Mouse (Mus musculus) adrenal gland, postnatal 10 days (tissue): Measurements from ENCODE around the gene Nox1. TPM values are rescaled to one million over a fixed set of nuclear protein-coding genes. Genes with fewer than 3 reads are reported as not detected.
A peak's percentile ranks its signal among the peaks of the same experiment; 100 is the strongest.
"Not testable (repeated sequence)": the region's sequence is repeated elsewhere in the genome, so short reads cannot be mapped to it uniquely, and the experiment has no call there.

ENCODE experiments used
- DNase-seq: peaks from one replicate; pipeline ENCODE4 v3.0.0; 2021; ENCODE audit warnings: mixed read lengths
- long read RNA-seq, 2 experiments: library from polyadenylated mRNA; stranded (forward); transcript quantifications; one replicate each; pipeline ENCODE4 v2.0.0; 2021
- total RNA-seq, 2 experiments: library from RNA; stranded (reverse); gene quantifications; 2 replicates each; pipeline ENCODE4 v1.2.3; 2021

Gene Nox1
- 1 to 10 TPM in 1 of 2 experiments, under 1 TPM in 1; 0.45 to 1.3 TPM for total RNA-seq
- long read RNA-seq, experiment 1 = 0 reads
- long read RNA-seq, experiment 2 = 0 reads

DNA sequence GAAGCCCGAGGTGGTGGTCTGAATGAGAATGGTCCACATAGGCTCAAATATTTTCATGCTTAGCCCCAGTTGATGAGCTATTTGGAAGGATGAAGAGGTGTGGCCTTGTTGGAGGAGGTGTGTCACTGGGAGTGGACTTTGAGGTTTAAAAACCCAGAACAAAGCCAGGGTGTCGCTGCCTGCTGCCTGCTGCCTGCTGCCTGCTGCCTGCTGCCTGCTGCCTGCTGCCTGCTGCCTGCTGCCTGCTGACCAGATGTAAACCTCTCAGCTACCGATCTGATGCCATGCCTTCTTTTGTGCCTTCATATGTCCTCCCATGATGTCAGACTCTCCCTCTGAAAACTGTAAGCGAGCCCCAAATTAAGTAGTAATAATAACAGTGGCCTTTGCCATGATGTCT lies at the start of gene Nox1:
TSS of gene Nox1 (minus strand) at position 101 of the 400 bp plus-strand sequence.
- DNase-seq = no peak

DNA sequence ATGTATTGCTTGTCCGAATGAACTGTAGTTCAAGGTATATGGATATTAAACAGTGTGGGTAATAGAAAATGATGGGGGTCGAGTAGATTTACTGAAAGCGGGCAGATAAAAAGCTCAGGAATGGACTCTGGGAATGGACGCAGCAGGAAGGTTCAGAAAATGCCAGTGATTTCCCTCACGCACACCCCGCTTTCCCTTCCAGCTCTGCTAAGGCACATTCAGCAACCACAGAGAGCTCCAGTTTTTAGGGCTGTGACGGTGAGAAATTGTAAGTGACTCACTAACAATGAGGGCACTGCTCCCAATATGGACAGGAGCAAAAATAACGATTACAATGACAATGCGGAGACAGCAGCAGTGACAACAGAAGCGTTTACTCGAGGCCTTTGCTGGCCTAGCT lies 40.4 kb upstream of the Nox1 start:
- DNase-seq = no peak

- DNase-seq = peak; percentile 25
Measured at GRCm38 (mm10) chrX:134261191-134261590, 39.4 kb upstream of the Nox1 start.

DNA sequence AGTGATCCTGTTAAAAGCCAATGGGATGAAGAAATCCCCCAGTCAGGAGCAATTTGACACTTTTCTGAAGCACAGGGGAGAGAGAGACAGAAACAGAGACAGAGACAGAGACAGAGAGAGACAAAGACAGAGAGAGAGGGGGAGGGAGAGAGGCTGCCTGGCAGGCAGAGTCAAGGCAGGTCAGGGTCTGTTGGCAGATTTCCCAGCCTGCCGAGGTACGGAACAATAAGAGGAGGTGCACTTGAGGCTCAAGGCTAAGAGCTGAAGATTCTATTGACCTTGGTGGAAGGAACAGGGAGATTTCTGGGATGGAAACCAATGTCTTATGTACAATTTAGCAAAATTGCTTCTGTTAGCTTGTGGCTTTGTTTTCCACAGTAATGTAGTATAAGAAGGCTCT lies 26.4 kb upstream of the Nox1 start:
- DNase-seq = peak; percentile 55

DNA sequence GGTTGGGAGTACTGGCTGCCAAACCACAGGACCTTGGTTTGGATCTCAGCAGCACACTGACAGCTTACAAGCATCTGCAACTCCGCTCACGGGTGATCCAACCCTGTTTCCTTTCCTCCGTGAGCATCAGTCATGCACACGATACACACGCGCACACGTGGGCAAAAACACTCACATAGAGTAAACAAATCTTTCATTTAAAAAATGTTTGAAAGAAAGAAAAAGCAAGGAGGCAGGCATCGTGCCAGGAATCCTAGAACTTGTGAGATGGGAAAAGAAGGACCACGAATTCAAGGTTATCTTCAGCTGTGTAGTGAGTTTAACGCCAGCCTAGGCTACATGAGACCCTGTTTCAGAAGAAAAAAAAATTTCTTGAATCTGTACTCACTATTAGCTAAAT lies 24.2 kb upstream of the Nox1 start:
- DNase-seq = no peak

DNA sequence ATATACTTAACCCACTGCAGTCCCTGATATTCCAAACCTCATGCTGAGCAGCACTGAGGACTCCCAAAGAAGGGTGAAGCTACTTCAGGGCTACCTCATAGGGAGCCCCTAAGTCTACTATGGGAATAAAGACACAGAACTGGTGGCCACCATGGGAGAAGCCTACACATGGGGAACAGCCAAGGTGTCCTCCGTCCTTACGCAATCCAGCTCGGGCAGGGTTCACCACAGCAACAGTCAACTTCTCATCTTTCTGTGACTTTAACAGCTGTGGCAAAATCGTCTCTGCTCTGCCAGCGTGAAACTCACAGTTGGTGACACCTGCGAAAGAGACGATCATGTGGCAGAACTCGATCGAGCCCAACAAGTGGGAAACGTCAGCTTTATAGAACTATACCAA lies 16.5 kb upstream of the Nox1 start:
- DNase-seq = no peak

GRCm38 (mm10) chrX:134233048-134233447 lies 11.3 kb upstream of the Nox1 start:
- DNase-seq = no peak

GRCm38 (mm10) chrX:134220618-134221017 lies 1.1 kb downstream of the Nox1 start:
- no peak for DNase-seq

GRCm38 (mm10) chrX:134218161-134218560 lies 3.6 kb downstream of the Nox1 start:
- DNase-seq = no peak

DNA sequence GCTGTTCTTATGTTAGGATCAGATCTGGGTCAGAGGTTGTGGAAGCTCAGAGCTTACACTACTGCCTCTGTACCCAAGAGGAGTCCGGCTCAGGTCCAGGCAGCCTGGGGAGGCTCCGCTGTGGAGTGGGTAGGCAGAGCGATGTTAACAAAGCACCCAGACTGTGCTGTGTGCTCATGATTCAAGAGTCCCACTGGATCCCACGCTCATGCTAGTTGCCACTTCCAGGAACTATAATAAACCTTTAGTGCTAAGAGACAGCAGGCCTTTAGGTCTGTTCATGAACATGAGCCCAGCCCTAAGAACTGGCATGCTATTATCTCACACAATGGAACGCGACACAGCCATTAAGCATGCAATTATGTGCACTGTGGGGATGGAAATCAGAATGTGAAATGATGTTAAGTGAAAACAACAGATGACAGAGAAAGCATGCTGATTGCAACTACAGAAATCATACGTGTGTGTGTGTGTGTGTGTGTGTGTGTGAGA lies 10.6 kb downstream of the Nox1 start:
- DNase-seq = no peak

- no peak for DNase-seq
Measured at GRCm38 (mm10) chrX:134208491-134208890, 13.3 kb downstream of the Nox1 start.

DNA sequence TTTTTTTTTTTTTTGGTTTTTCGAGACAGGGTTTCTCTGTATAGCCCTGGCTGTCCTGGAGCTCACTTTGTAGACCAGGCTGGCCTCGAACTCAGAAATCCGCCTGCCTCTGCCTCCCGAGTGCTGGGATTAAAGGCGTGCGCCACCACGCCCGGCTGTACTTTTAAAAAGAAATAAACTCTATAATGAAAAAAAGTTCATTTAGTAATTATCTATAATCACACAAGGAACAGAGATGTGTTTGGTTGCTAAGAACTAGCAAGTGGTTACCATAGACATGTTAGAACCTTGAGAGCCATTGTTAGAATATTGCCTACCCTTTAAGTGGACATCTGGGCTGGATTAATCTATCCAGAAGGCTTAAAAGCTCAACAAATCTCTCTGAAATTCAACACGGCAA lies 34.6 kb downstream of the Nox1 start, which contains the start of gene Arl13a:
TSS of gene Arl13a (plus strand) at position 301 of the 400 bp plus-strand sequence.
- DNase-seq = not testable (repeated sequence)

GRCm38 (mm10) chrX:134174699-134175098 lies 47.1 kb downstream of the Nox1 start:
- no peak for DNase-seq

- no peak for DNase-seq
Measured at GRCm38 (mm10) chrX:134170584-134170983, 51.2 kb downstream of the Nox1 start.

DNA sequence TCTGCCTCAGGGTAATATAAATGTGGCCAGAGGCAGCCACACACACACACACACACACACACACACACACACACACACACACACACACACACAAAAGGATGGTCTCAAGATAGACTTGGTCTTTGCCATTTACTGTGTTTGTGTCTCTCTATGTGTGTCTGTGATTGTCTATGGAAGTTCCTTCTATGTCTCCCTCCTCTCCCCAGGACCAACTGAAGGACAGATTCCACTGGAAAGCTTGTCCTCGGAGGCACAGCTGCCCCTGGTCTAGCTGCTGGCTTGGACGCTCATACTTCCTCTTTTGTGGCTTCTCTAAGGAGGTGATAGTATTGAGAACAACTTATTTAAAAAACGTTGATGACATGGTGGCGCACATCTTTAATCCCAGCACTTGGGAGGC lies 58.3 kb downstream of the Nox1 start:
- no peak for DNase-seq

DNA sequence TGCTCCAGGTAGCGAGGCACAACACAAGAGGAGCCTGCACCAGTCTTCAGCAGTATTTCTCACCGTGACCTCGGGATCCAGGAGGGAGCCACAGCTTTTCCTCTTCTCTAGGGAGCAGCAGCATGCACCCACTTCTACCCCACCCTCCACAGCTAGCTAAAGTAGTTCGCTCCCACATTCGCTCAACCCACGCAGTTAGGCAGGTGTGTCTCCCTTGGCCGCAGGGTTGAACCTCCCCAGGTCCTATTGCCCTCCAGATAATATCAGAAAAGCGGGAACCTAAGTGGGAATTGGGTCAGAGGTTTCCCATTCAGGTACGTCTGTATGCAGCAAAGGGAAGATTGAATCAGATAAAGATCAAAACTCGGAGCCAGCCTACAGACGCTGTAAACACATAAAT lies 58.9 kb downstream of the Nox1 start:
- DNase-seq = no peak

- peak; percentile 2 for DNase-seq
Measured at GRCm38 (mm10) chrX:134162043-134162720, 59.6 kb downstream of the Nox1 start, which contains the start of gene Xkrx. Gene Xkrx (minus strand): TSS chrX:134162076.

DNA sequence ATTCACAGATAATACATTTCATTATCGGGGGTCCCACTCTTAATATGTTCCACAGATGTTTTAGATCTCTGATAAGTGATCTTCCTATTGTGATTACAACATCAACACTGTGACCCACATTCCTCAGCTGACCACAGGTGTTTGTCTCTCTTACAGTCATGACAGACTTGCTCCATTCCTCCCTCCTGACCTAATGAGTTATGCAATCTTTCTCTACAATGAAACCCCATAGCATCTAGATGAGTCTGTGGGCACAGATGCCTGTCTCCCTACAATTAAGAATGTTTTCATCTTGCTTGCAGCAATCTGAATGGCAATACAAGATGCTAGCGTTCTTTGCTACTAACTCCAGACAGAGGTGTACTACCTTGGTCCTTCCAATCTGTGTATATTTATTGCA lies 61.3 kb downstream of the Nox1 start:
- no peak for DNase-seq

- DNase-seq = no peak
Measured at GRCm38 (mm10) chrX:134158151-134158550, 63.6 kb downstream of the Nox1 start.

DNA sequence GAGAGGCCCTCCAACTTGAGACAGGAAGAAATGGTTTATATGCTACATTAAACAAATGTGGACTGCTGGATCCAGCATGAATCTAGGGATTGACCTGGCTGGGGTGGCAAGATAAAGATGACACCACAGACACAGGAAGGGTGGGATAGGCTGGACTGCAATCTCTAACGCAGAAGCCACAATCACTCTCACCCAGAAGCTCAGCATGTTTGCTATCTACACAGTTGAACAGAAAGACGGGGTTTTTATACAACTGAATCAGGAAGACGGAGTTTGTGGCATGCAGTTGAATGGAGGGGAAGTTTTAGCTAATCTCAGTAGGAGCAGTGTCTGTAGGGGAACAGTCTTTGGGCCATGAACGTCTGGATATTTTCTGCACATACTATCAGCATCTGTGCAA lies 79.8 kb downstream of the Nox1 start:
- no peak for DNase-seq

GRCm38 (mm10) chrX:134141551-134141950 lies 80.2 kb downstream of the Nox1 start:
- DNase-seq = no peak

- no peak for DNase-seq
Measured at GRCm38 (mm10) chrX:134140024-134140423, 81.7 kb downstream of the Nox1 start.

DNA sequence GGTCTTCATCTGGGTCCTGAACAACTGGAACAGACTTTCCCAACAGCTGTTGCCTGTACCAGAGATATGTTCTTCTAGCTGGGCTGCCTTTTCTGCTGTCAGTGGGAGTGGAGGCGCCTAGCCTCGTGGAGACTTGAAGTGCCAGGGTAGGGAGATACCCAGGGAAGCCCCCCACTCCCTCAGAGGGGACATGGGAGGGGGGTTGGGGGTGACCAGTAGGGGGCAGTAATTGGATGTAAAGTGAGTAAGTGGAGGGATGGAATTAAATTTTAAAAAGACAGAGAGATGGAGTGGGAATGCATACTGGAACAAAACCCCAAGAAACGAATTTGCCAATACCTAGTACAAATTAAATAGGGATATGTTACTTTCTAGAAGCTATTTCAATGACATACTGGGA lies 87.9 kb downstream of the Nox1 start:
- no peak for DNase-seq

DNA sequence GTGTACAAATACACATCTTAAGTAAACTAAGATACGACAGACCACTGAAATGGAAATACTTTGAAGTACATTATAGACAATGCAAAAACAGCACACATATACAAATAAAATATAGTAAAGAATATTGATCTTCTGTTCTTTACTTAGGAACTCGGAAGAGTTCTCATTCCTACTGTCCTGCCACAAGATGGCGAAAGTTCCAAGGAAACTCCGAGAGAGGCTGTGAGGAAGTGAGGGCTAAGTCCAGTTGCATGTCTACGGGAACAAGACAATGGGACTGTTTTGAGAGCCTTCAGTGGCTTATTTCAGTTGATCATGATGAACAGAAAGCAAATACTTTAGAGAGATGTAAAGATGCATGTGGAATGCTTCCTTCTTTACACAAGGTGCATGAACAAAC lies 89.5 kb downstream of the Nox1 start:
- peak; percentile 35 for DNase-seq
